Mouse (Mus musculus) hindbrain, embryonic 16.5 days (tissue): Measurements from ENCODE around the gene Gga3. TPM values are rescaled to one million over a fixed set of nuclear protein-coding genes. Genes with fewer than 3 reads are reported as not detected.

Experiments used
- ATAC-seq: fragments of 200-750 bp; cut with Nextera tagmentation; 2 replicates; pipeline ENCODE4 v1.8.0; 2017; ENCODE audit warnings: moderate TSS enrichment, moderate library complexity
- H3K27ac ChIP-seq: fragments of 300-500 bp; sonication (generic); 2 replicates; pipeline ENCODE4 v1.5.1; 2014; ENCODE audit warnings: low read depth, mild to moderate bottlenecking, control low read depth, low read length, moderate library complexity
- H3K27me3 ChIP-seq: fragments of 300-500 bp; sonication (generic); replicated peaks from 2 replicates; pipeline ENCODE4 v1.6.1; 2014; ENCODE audit warnings: low read length; ENCODE audit not compliant: control insufficient read depth, insufficient read depth
- H3K36me3 ChIP-seq: fragments of 300-500 bp; sonication (generic); 2 replicates; pipeline ENCODE4 v1.6.1; 2014; ENCODE audit warnings: mild to moderate bottlenecking, low read length, moderate library complexity, mixed read lengths; ENCODE audit not compliant: control insufficient read depth, insufficient read depth
- H3K4me1 ChIP-seq: fragments of 300-500 bp; sonication (generic); 2 replicates; pipeline ENCODE4 v1.6.1; 2014; ENCODE audit warnings: low read depth, low read length; ENCODE audit not compliant: control insufficient read depth, insufficient read depth
- H3K4me2 ChIP-seq: fragments of 300-500 bp; sonication (generic); 2 replicates; pipeline ENCODE4 v1.6.1; 2014; ENCODE audit warnings: mild to moderate bottlenecking, low read length, control low read depth, moderate library complexity
- H3K4me3 ChIP-seq: fragments of 300-500 bp; sonication (generic); 2 replicates; pipeline ENCODE4 v1.5.1; 2014; ENCODE audit warnings: mild to moderate bottlenecking, low read length, control low read depth, moderate library complexity
- H3K9ac ChIP-seq: fragments of 300-500 bp; sonication (generic); 2 replicates; pipeline ENCODE4 v1.6.1; 2014; ENCODE audit warnings: low read depth, mild to moderate bottlenecking, control low read depth, low read length, moderate library complexity
- H3K9me3 ChIP-seq: fragments of 300-500 bp; sonication (generic); 2 replicates; pipeline ENCODE4 v1.6.1; 2014; ENCODE audit warnings: mild to moderate bottlenecking, low read length, moderate library complexity; ENCODE audit not compliant: control insufficient read depth
- WGBS: fragments of 180-500 bp; shearing (Covaris S2); extraction: QIAGEN DNeasy Blood & Tissue Kit; methylation state at CpG from one replicate; pipeline ENCODE4 v1.1.7; 2014; 5-methylcytosine and 5-hydroxymethylcytosine counted together
- polyA plus RNA-seq: library from polyadenylated mRNA; unstranded; fragments of >200 nt; fragmentation: Nextera tagmentation; extraction: Ambion mirVana; gene quantifications from 2 replicates; pipeline ENCODE4 v1.2.1, GENCODE M21; 2015

Gene Gga3
- polyA plus RNA-seq, 1 experiment from 2014 or later, result 35.1 TPM

GRCm38 (mm10) chr11:115555717-115556116, 48.1 kb downstream of the Gga3 start:
- Histone ChIP-seq H3K27ac (no peak overlapping the region), H3K4me1 (no peaks in the 10 kb centered on the region), H3K4me3 (no peak overlapping the region), H3K27me3 (no peaks in the 10 kb centered on the region), H3K4me2 (no peak overlapping the region), H3K36me3 (no peaks in the 10 kb centered on the region), H3K9me3 (no peaks in the 10 kb centered on the region), H3K9ac (no peak overlapping the region)
- WGBS, result 80% methylated on average over 17 of the region's 17 CpGs
- no peak for ATAC-seq

GRCm38 (mm10) chr11:115552783-115553182, 51.1 kb downstream of the Gga3 start:
- no peak for ATAC-seq
- Histone ChIP-seq H3K4me3 (no peak overlapping the region), H3K4me2 (no peak overlapping the region), H3K9me3 (peaks cover 2% of the 10 kb centered on the region; the same call in 1 of the 2 replicates), H3K27ac (no peak overlapping the region), H3K36me3 (no peaks in the 10 kb centered on the region), H3K4me1 (no peaks in the 10 kb centered on the region), H3K9ac (no peak overlapping the region), H3K27me3 (no peaks in the 10 kb centered on the region)
- 57% methylated on average over 4 of the region's 4 CpGs for WGBS

- no peak overlapping the region for H3K4me2 ChIP-seq
- WGBS, result 88% methylated on average over 4 of the region's 4 CpGs
- H3K4me3 ChIP-seq, result no peak overlapping the region
- H3K9me3 ChIP-seq, result no peaks in the 10 kb centered on the region
- H3K27me3 ChIP-seq, result no peaks in the 10 kb centered on the region
- no peak for ATAC-seq
- no peak overlapping the region for H3K9ac ChIP-seq
- no peaks in the 10 kb centered on the region for H3K4me1 ChIP-seq
- no peaks in the 10 kb centered on the region for H3K36me3 ChIP-seq
- no peak overlapping the region for H3K27ac ChIP-seq
Measured at GRCm38 (mm10) chr11:115543571-115543970, 60.3 kb downstream of the Gga3 start.

GRCm38 (mm10) chr11:115538045-115538444, 65.8 kb downstream of the Gga3 start:
- Histone ChIP-seq H3K4me2 (no peak overlapping the region), H3K36me3 (peaks cover 7% of the 10 kb centered on the region; the same call in 1 of the 2 replicates), H3K4me1 (peaks cover 13% of the 10 kb centered on the region), H3K9me3 (no peaks in the 10 kb centered on the region), H3K27me3 (no peaks in the 10 kb centered on the region), H3K9ac (no peak overlapping the region), H3K27ac (no peak overlapping the region), H3K4me3 (no peak overlapping the region)
- no peak for ATAC-seq
- WGBS, result 65% methylated on average over 2 of the region's 2 CpGs

- peak overlapping the region; percentile 99 for H3K27ac ChIP-seq
- peak overlapping the region; percentile 57 for H3K9ac ChIP-seq
- H3K4me1 ChIP-seq, result peaks cover 13% of the 10 kb centered on the region
- H3K9me3 ChIP-seq, result no peaks in the 10 kb centered on the region
- WGBS, result 74% methylated on average over 10 of the region's 10 CpGs
- H3K4me2 ChIP-seq, result peak overlapping the region; percentile 65
- no peak for ATAC-seq
- no peaks in the 10 kb centered on the region for H3K27me3 ChIP-seq
- H3K4me3 ChIP-seq, result peak overlapping the region; percentile 84
- peaks cover 11% of the 10 kb centered on the region for H3K36me3 ChIP-seq
Measured at GRCm38 (mm10) chr11:115536856-115537568, 66.8 kb downstream of the Gga3 start.

- peaks cover 13% of the 10 kb centered on the region for H3K4me1 ChIP-seq
- ATAC-seq, result peak; percentile 92
- peak within 1 kb of the TSS; percentile 65 for H3K4me2 ChIP-seq
- H3K27ac ChIP-seq, result peak within 1 kb of the TSS; percentile 99
- H3K9ac ChIP-seq, result peak within 1 kb of the TSS; percentile 86
- peaks cover 17% of the 10 kb centered on the region for H3K36me3 ChIP-seq
- peak within 1 kb of the TSS; percentile 84 for H3K4me3 ChIP-seq
- 1% methylated on average over 47 of the region's 70 CpGs for WGBS
- no peaks in the 10 kb centered on the region for H3K9me3 ChIP-seq
- H3K27me3 ChIP-seq, result no peaks in the 10 kb centered on the region
Measured at GRCm38 (mm10) chr11:115536038-115536681, 67.7 kb downstream of the Gga3 start, which contains the start of gene Sumo2. Sumo2 (minus strand) TSS chr11:115536276.

GRCm38 (mm10) chr11:115535401-115536037, 68.3 kb downstream of the Gga3 start:
- H3K9ac ChIP-seq, result peak overlapping the region; percentile 86
- H3K4me2 ChIP-seq, result peak overlapping the region; percentile 65
- H3K9me3 ChIP-seq, result no peaks in the 10 kb centered on the region
- H3K27me3 ChIP-seq, result no peaks in the 10 kb centered on the region
- peak; percentile 83 for ATAC-seq
- H3K36me3 ChIP-seq, result peaks cover 19% of the 10 kb centered on the region
- peak overlapping the region; percentile 99 for H3K27ac ChIP-seq
- WGBS, result under 1% methylated on average over 51 of the region's 84 CpGs
- peaks cover 13% of the 10 kb centered on the region for H3K4me1 ChIP-seq
- peak overlapping the region; percentile 84 for H3K4me3 ChIP-seq

- Histone ChIP-seq H3K27me3 (no peaks in the 10 kb centered on the region), H3K27ac (peak overlapping the region; percentile 99), H3K9ac (peak overlapping the region; percentile 86), H3K4me3 (peak overlapping the region; percentile 84), H3K4me2 (peak overlapping the region; percentile 65), H3K9me3 (no peaks in the 10 kb centered on the region), H3K36me3 (peaks cover 24% of the 10 kb centered on the region), H3K4me1 (peaks cover 13% of the 10 kb centered on the region)
- WGBS, result 6% methylated on average over 11 of the region's 11 CpGs
- no peak for ATAC-seq
Measured at GRCm38 (mm10) chr11:115534759-115535371, 69.0 kb downstream of the Gga3 start.
